Mouse (Mus musculus) adipocyte (in vitro differentiated cells): Measurements from ENCODE around the gene Slc2a1.

Experiments
- DNase-seq: peaks from one replicate; pipeline ENCODE4 v3.0.0-alpha.2; 2016; ENCODE audit warnings: low spot score

Gene Slc2a1

DNA sequence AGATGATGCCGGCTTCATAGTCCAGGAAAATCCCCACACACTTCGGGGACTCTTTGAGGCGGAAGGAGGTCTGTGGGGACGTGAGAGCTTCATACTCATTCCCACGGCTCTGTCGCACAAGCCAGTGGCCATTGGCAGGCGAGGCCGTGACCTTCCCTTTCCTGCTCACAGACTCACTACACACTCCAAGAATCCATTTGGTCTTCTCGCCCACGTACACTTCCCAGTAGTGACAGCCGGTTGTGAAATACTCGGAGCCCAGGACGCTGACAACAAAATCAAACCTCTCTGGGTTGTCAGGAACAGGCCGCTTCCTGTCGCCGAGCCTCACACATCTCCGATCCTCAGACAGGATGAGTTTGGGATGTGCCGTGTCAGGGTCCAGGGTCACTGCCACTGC is 69.8 kb downstream of the Slc2a1 start:
- DNase-seq: no peak

- DNase-seq: no peak
These were observed 71.7 kb downstream of the Slc2a1 start for GRCm38 (mm10) chr4:119180133-119180707.

DNA sequence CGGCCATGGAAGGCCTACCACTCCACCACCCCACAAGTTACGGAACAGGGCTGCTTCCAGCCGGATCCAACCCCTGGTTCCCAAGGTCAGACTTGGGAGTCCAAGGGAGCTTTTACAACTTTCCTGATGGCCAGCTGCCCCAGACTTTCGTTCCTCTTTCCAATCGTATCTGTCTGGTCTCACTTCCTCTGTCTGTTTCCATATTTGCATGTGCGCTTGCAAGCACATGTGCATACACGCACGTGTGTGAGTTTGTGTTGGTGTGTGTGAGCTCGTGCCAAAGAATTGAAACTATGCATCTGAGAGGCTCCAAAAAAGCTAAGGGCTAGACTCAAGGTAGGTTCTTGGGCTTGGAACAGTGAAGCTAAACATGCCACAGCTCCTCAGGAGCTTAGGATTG is 72.9 kb downstream of the Slc2a1 start:
- DNase-seq: no peak

- DNase-seq: no peak
These were observed 75.0 kb downstream of the Slc2a1 start for GRCm38 (mm10) chr4:119183525-119183924.

DNA sequence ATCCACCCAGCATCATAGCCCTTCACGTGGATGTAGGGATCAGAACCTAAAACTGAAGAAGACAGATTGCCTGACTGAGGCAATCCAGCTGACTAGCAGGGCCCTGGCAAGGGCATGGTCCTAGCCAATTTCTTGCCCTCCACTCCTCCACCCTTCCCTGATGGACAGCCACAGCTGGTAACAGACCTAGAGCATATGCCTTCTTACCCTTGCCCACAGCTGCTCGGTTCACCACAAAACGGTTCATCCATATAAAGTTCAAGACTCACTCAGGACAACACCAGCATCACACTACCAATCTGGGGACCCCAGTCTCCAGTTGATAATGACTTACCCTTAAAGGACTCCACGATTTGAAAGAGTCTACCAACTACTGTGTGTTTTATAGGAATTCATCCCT is 77.3 kb downstream of the Slc2a1 start:
- no peak for DNase-seq
